Mouse (Mus musculus) layer of hippocampus, postnatal 36 days (tissue): ENCODE data around the gene Tfb1m. TPM values are rescaled to one million over a fixed set of nuclear protein-coding genes. Genes with fewer than 3 reads are reported as not detected.

ENCODE experiments used
- DNase-seq, 2 experiments: peaks; one replicate each; pipeline ENCODE4 v3.0.0; 2022
- total RNA-seq, 2 experiments: library from RNA; stranded (reverse); gene quantifications; 2 replicates each; pipeline ENCODE4 v1.2.3; 2021

Tfb1m gene
- total RNA-seq, 2 experiments from 2014 or later: 5.9 TPM

DNA sequence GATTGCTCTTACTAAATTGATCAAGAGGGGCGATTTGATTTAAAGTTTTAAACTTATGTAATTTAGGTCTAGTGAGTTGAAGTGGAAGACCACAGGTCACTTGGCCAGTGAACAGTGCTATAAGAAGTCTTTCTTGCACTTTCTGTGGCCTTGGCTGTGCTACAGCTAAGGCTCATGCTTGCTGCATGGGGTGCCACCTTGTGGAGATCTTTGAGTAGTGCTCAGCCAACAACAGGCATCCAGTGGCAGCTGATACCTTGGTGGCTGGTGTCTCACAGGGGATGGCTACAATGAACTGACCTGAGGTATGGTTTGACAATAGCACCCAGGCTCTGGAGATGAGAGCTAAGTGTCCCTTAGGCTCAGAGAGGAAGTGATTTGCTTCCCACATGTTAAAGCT, 47.7 kb downstream of the Tfb1m start:
- DNase-seq: peak; percentile 48 to 59

- DNase-seq: no peak
These were observed 51.1 kb downstream of the Tfb1m start for GRCm38 (mm10) chr17:3506508-3506907.

- DNase-seq: no peak
These were observed 51.9 kb downstream of the Tfb1m start for GRCm38 (mm10) chr17:3505711-3506110.

GRCm38 (mm10) chr17:3500936-3501335, 56.6 kb downstream of the Tfb1m start:
- DNase-seq: no peak

- DNase-seq: no peak
These were observed 57.5 kb downstream of the Tfb1m start for GRCm38 (mm10) chr17:3500076-3500475.

- DNase-seq: no peak
These were observed 58.1 kb downstream of the Tfb1m start for GRCm38 (mm10) chr17:3499468-3499867.

DNA sequence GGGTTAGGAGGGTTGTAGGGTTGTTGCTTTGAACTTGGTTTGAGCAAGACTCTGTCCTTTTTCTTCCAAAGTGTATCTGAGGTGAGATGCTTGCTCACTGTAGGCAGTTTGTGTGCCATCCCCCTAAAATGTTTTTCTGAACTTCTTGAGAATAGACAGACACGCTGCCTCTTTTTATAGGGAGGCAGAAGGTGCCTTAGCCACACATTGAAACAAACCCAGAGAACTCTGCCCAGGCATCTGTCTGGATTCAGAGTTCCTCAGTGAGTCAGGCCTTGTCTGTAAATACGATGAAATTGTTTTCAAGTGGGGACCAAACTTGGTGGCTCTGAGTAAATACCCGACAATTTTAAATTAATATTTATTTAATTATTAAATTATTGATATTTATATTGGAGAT, 59.0 kb downstream of the Tfb1m start:
- no peak for DNase-seq

DNA sequence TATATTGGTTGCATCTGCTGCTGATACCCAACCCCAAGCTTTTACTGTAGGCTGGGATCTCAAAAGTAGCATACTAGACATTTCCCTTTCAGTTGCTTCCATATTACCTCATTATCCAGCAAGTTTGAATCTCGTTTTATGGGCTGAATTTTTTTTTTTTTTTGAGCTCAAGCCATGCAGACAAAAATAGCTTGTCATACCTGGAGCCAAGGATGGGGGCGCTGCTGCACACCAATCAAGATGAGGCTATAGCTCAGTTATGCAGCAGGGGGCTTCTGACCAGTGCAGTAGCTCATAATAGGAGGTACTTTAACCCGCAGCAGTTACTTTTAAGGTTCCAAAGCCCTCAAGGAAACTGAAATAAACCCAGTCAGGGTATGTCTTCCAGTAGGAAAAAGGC, 59.5 kb downstream of the Tfb1m start:
- DNase-seq: no peak

DNA sequence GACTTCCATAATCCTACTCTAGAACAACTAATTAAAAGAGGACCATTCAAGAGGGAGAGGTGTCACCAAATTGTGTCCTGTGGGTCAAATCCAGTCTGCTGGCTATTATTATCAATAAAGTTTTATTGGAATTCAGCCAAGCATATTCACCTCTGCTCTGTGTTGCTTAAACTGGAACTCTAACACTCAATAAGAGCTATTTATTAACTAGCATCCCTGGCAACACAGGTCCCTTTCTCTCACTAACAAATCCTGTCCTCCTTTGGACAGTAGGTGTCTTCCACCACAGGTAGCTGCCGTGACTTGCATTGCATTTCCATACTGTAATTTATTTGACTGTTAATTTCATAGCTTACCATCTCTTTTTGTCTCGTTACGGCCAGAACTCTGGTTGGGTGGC, 61.5 kb downstream of the Tfb1m start:
- DNase-seq: no peak

DNA sequence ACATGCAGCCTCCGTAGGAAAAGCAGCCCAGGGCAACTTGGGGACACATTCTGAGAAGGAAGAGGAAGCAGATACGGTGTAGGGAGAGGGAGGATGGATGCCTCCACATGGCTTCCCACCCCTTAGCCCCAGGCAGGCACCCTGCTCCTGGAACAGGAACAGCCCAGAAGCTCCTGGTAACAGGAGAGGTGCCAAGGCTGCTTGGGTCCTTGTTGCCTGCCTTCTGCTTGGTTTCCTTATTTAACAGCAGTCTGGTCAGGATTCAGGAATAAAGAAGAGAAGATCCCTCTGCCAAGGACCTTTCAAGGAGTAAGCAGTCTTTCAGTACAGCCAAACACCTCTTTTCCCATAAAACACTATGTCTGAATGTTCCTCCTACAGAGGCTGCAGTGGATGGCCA, 62.0 kb downstream of the Tfb1m start:
- DNase-seq: no peak

DNA sequence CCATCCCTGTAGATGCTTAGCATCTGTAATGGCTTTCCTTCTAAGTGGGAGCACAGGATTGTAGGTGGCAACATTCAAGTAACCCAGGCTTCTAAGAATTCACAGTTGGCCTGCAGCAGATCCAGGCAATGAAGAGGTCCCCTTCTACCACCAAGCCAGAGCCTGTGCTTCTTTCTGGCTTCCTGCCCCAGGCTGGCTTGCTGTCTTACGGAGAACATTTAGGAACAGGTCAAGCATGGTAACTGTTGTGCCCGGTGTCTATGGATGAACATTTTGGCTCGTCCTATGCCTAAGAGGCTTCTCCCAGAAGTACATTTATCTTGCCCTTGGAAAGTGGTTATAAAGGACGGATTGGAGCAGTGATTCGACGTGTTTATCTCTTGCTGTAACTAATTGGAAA, 65.9 kb downstream of the Tfb1m start:
- no peak for DNase-seq

GRCm38 (mm10) chr17:3491065-3491464, 66.5 kb downstream of the Tfb1m start:
- no peak for DNase-seq

- DNase-seq: no peak
These were observed 67.2 kb downstream of the Tfb1m start for GRCm38 (mm10) chr17:3490216-3490895.

- no peak for DNase-seq
These were observed 69.6 kb downstream of the Tfb1m start for GRCm38 (mm10) chr17:3487721-3488601.

- no peak for DNase-seq
These were observed 70.4 kb downstream of the Tfb1m start for GRCm38 (mm10) chr17:3487211-3487610.

DNA sequence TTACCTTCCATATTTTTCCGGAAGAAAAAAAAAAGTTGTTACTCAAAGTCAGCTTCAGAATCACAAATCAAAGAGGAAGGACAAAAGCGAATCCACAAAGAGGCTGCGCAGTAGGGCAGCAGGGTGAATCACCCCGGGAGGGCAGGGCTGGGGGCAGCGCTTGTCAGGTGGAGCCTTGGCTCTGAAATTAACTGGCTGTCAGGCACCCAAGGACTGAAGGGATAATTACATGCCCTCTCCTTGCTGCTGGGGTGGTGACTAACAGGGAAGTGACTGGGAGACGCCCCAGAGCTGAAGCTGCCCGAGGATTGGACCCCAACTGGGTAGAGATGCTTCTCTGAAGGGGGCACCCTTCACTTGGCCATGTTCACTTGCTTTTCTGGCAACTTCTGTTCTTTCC, 71.7 kb downstream of the Tfb1m start:
- no peak for DNase-seq

DNA sequence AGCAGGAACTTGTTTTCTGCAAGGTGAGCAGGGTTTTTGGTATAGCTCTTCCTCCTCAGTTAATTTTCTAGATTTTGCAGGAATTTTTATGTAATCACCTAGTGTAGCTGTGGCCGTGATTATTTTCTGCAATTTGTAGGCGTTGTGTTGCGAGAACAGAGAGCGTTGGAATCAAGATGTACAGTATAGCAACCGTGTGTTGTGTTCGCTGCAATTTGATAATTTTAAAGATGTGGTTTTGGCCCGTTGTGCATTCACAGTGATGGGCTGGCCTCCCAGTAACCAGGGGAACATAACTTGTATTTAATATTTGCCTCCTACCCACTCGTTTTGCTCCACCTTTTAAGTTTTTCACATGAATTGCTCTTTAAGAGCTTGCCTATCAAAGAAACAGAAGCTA, 74.5 kb downstream of the Tfb1m start:
- no peak for DNase-seq

DNA sequence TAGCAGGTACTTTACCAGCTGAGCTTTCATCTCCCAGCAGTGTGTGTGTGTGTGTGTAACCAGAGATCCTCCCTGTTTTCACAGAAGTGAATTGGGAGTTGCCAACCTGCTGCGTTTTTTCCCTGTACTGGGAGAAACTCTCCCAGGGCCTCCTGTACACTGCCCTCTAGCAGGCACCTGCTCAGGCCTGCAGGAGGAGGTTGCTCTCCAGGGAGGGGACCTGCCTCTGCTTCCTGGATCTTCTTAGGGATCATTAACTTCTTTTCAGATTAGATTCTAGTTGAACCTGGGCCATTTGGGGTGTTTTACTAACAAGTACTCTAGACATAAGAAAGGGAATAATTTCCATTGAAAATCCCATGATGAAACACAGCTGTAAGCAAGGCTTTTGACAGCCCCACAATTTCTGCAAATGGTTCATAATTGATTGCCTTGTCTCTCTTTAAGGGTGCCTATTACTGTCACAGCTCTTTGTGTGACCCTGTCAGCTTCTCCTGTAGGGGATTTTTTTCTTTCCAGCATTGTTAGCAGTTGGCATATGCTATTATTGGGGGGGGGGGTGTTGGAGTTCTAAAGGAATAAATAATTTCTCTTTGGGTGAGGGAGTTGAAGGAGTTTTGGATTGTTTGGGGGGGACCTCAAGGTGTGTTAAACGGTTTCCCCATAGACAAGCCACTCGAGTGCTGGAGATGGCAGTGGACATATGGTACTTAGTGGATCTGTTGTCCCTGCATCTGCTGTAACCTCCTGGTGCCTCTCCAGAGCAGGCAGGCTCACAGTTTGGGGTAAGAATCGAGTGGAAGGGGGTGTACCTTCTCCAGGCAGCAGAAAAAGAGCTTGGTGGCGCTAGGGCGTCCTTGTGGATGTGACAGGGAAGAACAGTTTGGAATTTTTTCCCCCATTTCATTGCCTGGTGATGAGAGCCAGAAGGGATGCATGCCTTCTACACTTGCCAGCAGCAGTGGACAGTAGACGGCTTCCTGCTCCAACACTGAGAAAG, 75.7 kb downstream of the Tfb1m start:
- peak; percentile 35 to 36 for DNase-seq

DNA sequence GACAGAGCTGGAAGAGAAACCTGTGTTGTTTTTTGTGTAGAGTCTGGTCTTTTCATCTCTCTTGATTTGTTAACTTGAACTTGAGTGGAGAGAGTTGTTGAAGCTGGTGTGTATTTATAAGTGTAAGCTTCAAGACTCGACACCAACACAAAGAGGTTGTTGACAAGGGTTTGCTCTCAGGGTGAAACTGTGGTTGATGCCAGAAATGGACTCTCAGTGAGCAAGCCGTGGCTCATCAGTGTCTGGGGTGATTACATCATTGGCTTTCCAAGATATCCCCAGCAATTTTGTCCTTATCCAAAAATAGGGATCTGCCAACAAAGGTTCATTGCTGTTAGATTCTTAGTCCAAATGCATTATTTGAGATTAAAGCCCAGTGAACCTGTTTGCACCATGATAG, 81.0 kb downstream of the Tfb1m start:
- no peak for DNase-seq

DNA sequence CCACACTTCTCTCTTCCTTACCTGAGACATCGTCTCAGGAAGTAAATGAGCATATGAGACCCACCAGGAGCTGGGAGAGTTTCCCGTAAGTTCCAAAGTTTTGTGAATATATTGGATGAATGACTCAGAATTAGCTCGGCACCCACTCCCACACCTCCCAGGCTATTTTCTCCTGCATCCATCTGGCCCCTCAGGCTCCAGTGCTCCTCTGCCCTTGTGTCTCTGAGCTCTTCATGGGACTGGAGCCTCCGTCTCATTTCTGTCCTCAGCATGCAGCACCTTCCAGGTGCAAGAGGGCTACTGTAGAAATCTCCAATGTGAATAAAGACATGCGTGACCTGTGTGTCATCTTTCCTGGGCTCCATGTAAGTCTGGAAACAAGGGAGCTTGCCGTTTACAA, 85.6 kb downstream of the Tfb1m start:
- peak; percentile 38 to 47 for DNase-seq
